Mouse (Mus musculus) midbrain, embryonic 15.5 days (tissue): ENCODE results near the gene Gm7534. TPM values are rescaled to one million over a fixed set of nuclear protein-coding genes. Genes with fewer than 3 reads are reported as not detected.
A peak's percentile ranks its signal among the peaks of the same experiment; 100 is the strongest.

Experiments
- ATAC-seq: fragments of 200-750 bp; cut with Nextera tagmentation; replicated peaks from 2 replicates; pipeline ENCODE4 v1.8.0; 2017; ENCODE audit warnings: moderate TSS enrichment
- H3K27ac ChIP-seq: fragments of 300-500 bp; sonication (generic); 2 replicates; pipeline ENCODE4 v1.5.1; 2015; ENCODE audit warnings: mild to moderate bottlenecking, inconsistent platforms
- H3K27me3 ChIP-seq: fragments of 300-500 bp; sonication (generic); replicated peaks from 2 replicates; pipeline ENCODE4 v1.6.1; 2015; ENCODE audit warnings: inconsistent platforms
- H3K36me3 ChIP-seq: fragments of 300-500 bp; sonication (generic); replicated peaks from 2 replicates; pipeline ENCODE4 v1.6.1; 2015; ENCODE audit warnings: inconsistent platforms
- H3K4me1 ChIP-seq: fragments of 300-500 bp; sonication (generic); 2 replicates; pipeline ENCODE4 v1.6.1; 2015; ENCODE audit warnings: inconsistent platforms
- H3K4me2 ChIP-seq: fragments of 300-500 bp; sonication (generic); 2 replicates; pipeline ENCODE4 v1.6.1; 2015; ENCODE audit warnings: inconsistent platforms, mild to moderate bottlenecking, moderate library complexity
- H3K4me3 ChIP-seq: fragments of 300-500 bp; sonication (generic); 2 replicates; pipeline ENCODE4 v1.5.1; 2015; ENCODE audit warnings: mild to moderate bottlenecking, inconsistent platforms
- H3K9ac ChIP-seq: fragments of 300-500 bp; sonication (generic); 2 replicates; pipeline ENCODE4 v1.6.1; 2015; ENCODE audit warnings: mild to moderate bottlenecking, inconsistent platforms
- H3K9me3 ChIP-seq: fragments of 300-500 bp; sonication (generic); 2 replicates; pipeline ENCODE4 v1.6.1; 2016; ENCODE audit warnings: inconsistent platforms
- WGBS: fragments of 180-500 bp; shearing (Covaris S2); methylation state at CpG from one replicate; pipeline ENCODE4 v1.1.7; 2015; ENCODE audit warnings: mixed read lengths; 5-methylcytosine and 5-hydroxymethylcytosine counted together
- polyA plus RNA-seq: library from polyadenylated mRNA; unstranded; fragments of >200 nt; fragmentation: Nextera tagmentation; extraction: Ambion mirVana; gene quantifications from 2 replicates; pipeline ENCODE4 v1.2.1, GENCODE M21; 2015

Gm7534 gene
- polyA plus RNA-seq, 1 experiment from 2014 or later: not detected

- WGBS: 15% methylated on average over 10 of the region's 10 CpGs
- Histone ChIP-seq H3K4me3 (no peak overlapping the region), H3K27ac (no peak overlapping the region), H3K4me2 (peak overlapping the region; percentile 34; the same call in 1 of the 2 replicates), H3K36me3 (no peaks in the 10 kb centered on the region), H3K4me1 (peaks cover 10% of the 10 kb centered on the region), H3K9me3 (no peaks in the 10 kb centered on the region), H3K9ac (no peak overlapping the region), H3K27me3 (peaks cover 16% of the 10 kb centered on the region)
- no peak for ATAC-seq
These were observed 35.9 kb upstream of the Gm7534 start for GRCm38 (mm10) chr4:134238686-134239085.

- Histone ChIP-seq H3K27ac (no peak within 1 kb of the TSS), H3K4me2 (peak within 1 kb of the TSS; percentile 34; the same call in 1 of the 2 replicates), H3K27me3 (peaks cover 16% of the 10 kb centered on the region), H3K4me1 (peaks cover 10% of the 10 kb centered on the region), H3K4me3 (no peak within 1 kb of the TSS), H3K9me3 (no peaks in the 10 kb centered on the region), H3K9ac (no peak within 1 kb of the TSS), H3K36me3 (no peaks in the 10 kb centered on the region)
- WGBS: 3% methylated on average over 18 of the region's 18 CpGs
- no peak for ATAC-seq
These were observed 35.5 kb upstream of the Gm7534 start, which contains the start of gene Cnksr1 for GRCm38 (mm10) chr4:134238279-134238651. TSS of gene Cnksr1 (minus strand) at chr4:134238399.

GRCm38 (mm10) chr4:134237582-134238278 is 34.9 kb upstream of the Gm7534 start:
- Histone ChIP-seq H3K36me3 (no peaks in the 10 kb centered on the region), H3K27me3 (peaks cover 16% of the 10 kb centered on the region), H3K4me2 (peak overlapping the region; percentile 34; the same call in 1 of the 2 replicates), H3K4me1 (peaks cover 10% of the 10 kb centered on the region), H3K9me3 (no peaks in the 10 kb centered on the region), H3K27ac (no peak overlapping the region), H3K9ac (no peak overlapping the region), H3K4me3 (no peak overlapping the region)
- ATAC-seq: no peak
- WGBS: 32% methylated on average over 19 of the region's 19 CpGs

GRCm38 (mm10) chr4:134234876-134235275 is 32.1 kb upstream of the Gm7534 start:
- Histone ChIP-seq H3K4me3 (no peak overlapping the region), H3K27ac (no peak overlapping the region), H3K9me3 (no peaks in the 10 kb centered on the region), H3K4me1 (peaks cover 10% of the 10 kb centered on the region), H3K9ac (no peak overlapping the region), H3K36me3 (no peaks in the 10 kb centered on the region), H3K4me2 (no peak overlapping the region), H3K27me3 (peaks cover 16% of the 10 kb centered on the region)
- 85% methylated on average over 5 of the region's 5 CpGs for WGBS
- ATAC-seq: no peak

GRCm38 (mm10) chr4:134230431-134230830 is 27.6 kb upstream of the Gm7534 start:
- Histone ChIP-seq H3K9ac (no peak overlapping the region), H3K4me3 (no peak overlapping the region), H3K9me3 (no peaks in the 10 kb centered on the region), H3K27ac (no peak overlapping the region), H3K27me3 (no peaks in the 10 kb centered on the region), H3K36me3 (no peaks in the 10 kb centered on the region), H3K4me1 (no peaks in the 10 kb centered on the region), H3K4me2 (no peak overlapping the region)
- no peak for ATAC-seq
- 39% methylated on average over 8 of the region's 8 CpGs for WGBS

GRCm38 (mm10) chr4:134227194-134227593 is 24.4 kb upstream of the Gm7534 start, which contains the start of gene Catsper4:
TSS of gene Catsper4 (minus strand) at chr4:134227383.
- Histone ChIP-seq H3K27me3 (no peaks in the 10 kb centered on the region), H3K27ac (no peak within 1 kb of the TSS), H3K4me1 (no peaks in the 10 kb centered on the region), H3K9ac (no peak within 1 kb of the TSS), H3K36me3 (no peaks in the 10 kb centered on the region), H3K4me3 (no peak within 1 kb of the TSS), H3K9me3 (no peaks in the 10 kb centered on the region), H3K4me2 (no peak within 1 kb of the TSS)
- WGBS: 70% methylated on average over 8 of the region's 8 CpGs
- ATAC-seq: no peak

- no peaks in the 10 kb centered on the region for H3K9me3 ChIP-seq
- H3K27me3 ChIP-seq: no peaks in the 10 kb centered on the region
- H3K36me3 ChIP-seq: no peaks in the 10 kb centered on the region
- H3K27ac ChIP-seq: no peak overlapping the region
- no peak overlapping the region for H3K4me2 ChIP-seq
- no peak overlapping the region for H3K4me3 ChIP-seq
- no peak for ATAC-seq
- WGBS: 68% methylated on average over 11 of the region's 11 CpGs
- H3K4me1 ChIP-seq: no peaks in the 10 kb centered on the region
- no peak overlapping the region for H3K9ac ChIP-seq
These were observed 20.2 kb upstream of the Gm7534 start for GRCm38 (mm10) chr4:134222793-134223600.

GRCm38 (mm10) chr4:134206488-134207053 is 3.8 kb upstream of the Gm7534 start:
- Histone ChIP-seq H3K4me3 (no peak overlapping the region), H3K27ac (no peak overlapping the region), H3K36me3 (no peaks in the 10 kb centered on the region), H3K9me3 (no peaks in the 10 kb centered on the region), H3K4me1 (no peaks in the 10 kb centered on the region), H3K4me2 (no peak overlapping the region), H3K27me3 (no peaks in the 10 kb centered on the region), H3K9ac (no peak overlapping the region)
- ATAC-seq: no peak
- 70% methylated on average over 6 of the region's 6 CpGs for WGBS

GRCm38 (mm10) chr4:134203340-134203896 is 614 bp upstream of the Gm7534 start:
- Histone ChIP-seq H3K9ac (no peak overlapping the region), H3K4me3 (no peak overlapping the region), H3K9me3 (no peaks in the 10 kb centered on the region), H3K36me3 (no peaks in the 10 kb centered on the region), H3K4me2 (no peak overlapping the region), H3K27ac (no peak overlapping the region), H3K4me1 (no peaks in the 10 kb centered on the region), H3K27me3 (no peaks in the 10 kb centered on the region)
- 91% methylated on average over 17 of the region's 17 CpGs for WGBS
- no peak for ATAC-seq

- ATAC-seq: no peak
- no peaks in the 10 kb centered on the region for H3K4me1 ChIP-seq
- H3K9ac ChIP-seq: no peak overlapping the region
- no peak overlapping the region for H3K27ac ChIP-seq
- H3K4me3 ChIP-seq: no peak overlapping the region
- H3K36me3 ChIP-seq: no peaks in the 10 kb centered on the region
- WGBS: 81% methylated on average over 2 of the region's 2 CpGs
- H3K9me3 ChIP-seq: no peaks in the 10 kb centered on the region
- H3K4me2 ChIP-seq: no peak overlapping the region
- no peaks in the 10 kb centered on the region for H3K27me3 ChIP-seq
These were observed 3.4 kb downstream of the Gm7534 start for GRCm38 (mm10) chr4:134199371-134199770.

GRCm38 (mm10) chr4:134186268-134186667 is 16.5 kb downstream of the Gm7534 start:
- Histone ChIP-seq H3K27ac (peak overlapping the region; percentile 82), H3K9ac (peak overlapping the region; percentile 69), H3K27me3 (no peaks in the 10 kb centered on the region), H3K4me2 (peak overlapping the region; percentile 77), H3K36me3 (no peaks in the 10 kb centered on the region), H3K9me3 (no peaks in the 10 kb centered on the region), H3K4me1 (peaks cover 11% of the 10 kb centered on the region), H3K4me3 (peak overlapping the region; percentile 81)
- peak; percentile 5; the same call in 1 of the 2 replicates for ATAC-seq
- under 1% methylated on average over 22 of the region's 22 CpGs for WGBS

- peak overlapping the region; percentile 81 for H3K4me3 ChIP-seq
- H3K27ac ChIP-seq: no peak overlapping the region
- peak overlapping the region; percentile 77 for H3K4me2 ChIP-seq
- H3K27me3 ChIP-seq: no peaks in the 10 kb centered on the region
- H3K9ac ChIP-seq: peak overlapping the region; percentile 69; the same call in 1 of the 2 replicates
- H3K9me3 ChIP-seq: no peaks in the 10 kb centered on the region
- ATAC-seq: no peak
- H3K36me3 ChIP-seq: no peaks in the 10 kb centered on the region
- H3K4me1 ChIP-seq: peaks cover 11% of the 10 kb centered on the region
- WGBS: 69% methylated on average over 3 of the region's 3 CpGs
These were observed 17.2 kb downstream of the Gm7534 start for GRCm38 (mm10) chr4:134185569-134185968.
